Mouse (Mus musculus) liver, embryonic 13.5 days (tissue): ENCODE data around the gene Nova1. TPM values are rescaled to one million over a fixed set of nuclear protein-coding genes. Genes with fewer than 3 reads are reported as not detected.

Experiments used
- ATAC-seq: fragments of 200-750 bp; cut with Nextera tagmentation; 2 replicates; pipeline ENCODE4 v1.8.0; 2017; ENCODE audit warnings: low read depth, mild to moderate bottlenecking, moderate number of reproducible peaks, moderate library complexity
- DNase-seq: peaks from one replicate; pipeline ENCODE4 v3.0.0; 2022
- H3K27ac ChIP-seq: fragments of 300-500 bp; sonication (generic); 2 replicates; pipeline ENCODE4 v1.5.1; 2015; ENCODE audit warnings: moderate library complexity, mild to moderate bottlenecking, inconsistent platforms
- H3K27me3 ChIP-seq: fragments of 300-500 bp; sonication (generic); 2 replicates; pipeline ENCODE4 v1.6.1; 2015; ENCODE audit warnings: mild to moderate bottlenecking, inconsistent platforms
- H3K36me3 ChIP-seq: fragments of 300-500 bp; sonication (generic); 2 replicates; pipeline ENCODE4 v1.6.1; 2015; ENCODE audit warnings: mild to moderate bottlenecking, inconsistent platforms
- H3K4me1 ChIP-seq: fragments of 300-500 bp; sonication (generic); replicated peaks from 2 replicates; pipeline ENCODE4 v1.6.1; 2015; ENCODE audit warnings: inconsistent platforms
- H3K4me2 ChIP-seq: fragments of 300-500 bp; sonication (generic); 2 replicates; pipeline ENCODE4 v1.6.1; 2015; ENCODE audit warnings: inconsistent platforms, mild to moderate bottlenecking, moderate library complexity
- H3K4me3 ChIP-seq: fragments of 300-500 bp; sonication (generic); replicated peaks from 2 replicates; pipeline ENCODE4 v1.5.1; 2015; ENCODE audit warnings: mild to moderate bottlenecking, inconsistent platforms
- H3K9ac ChIP-seq: fragments of 300-500 bp; sonication (generic); 2 replicates; pipeline ENCODE4 v1.6.1; 2015; ENCODE audit warnings: mild to moderate bottlenecking, inconsistent platforms
- H3K9me3 ChIP-seq: fragments of 300-500 bp; sonication (generic); replicated peaks from 2 replicates; pipeline ENCODE4 v1.6.1; 2016; ENCODE audit warnings: inconsistent platforms
- WGBS: fragments of 180-500 bp; shearing (Covaris S2); methylation state at CpG from one replicate; pipeline ENCODE4 v1.1.7; 2015; ENCODE audit not compliant: insufficient replicate concordance; 5-methylcytosine and 5-hydroxymethylcytosine counted together
- polyA plus RNA-seq: library from polyadenylated mRNA; unstranded; fragments of >200 nt; fragmentation: Nextera tagmentation; extraction: Ambion mirVana; gene quantifications from 2 replicates; pipeline ENCODE4 v1.2.1, GENCODE M21; 2015

Gene Nova1
- polyA plus RNA-seq, 1 experiment from 2014 or later, result 0.15 TPM

DNA sequence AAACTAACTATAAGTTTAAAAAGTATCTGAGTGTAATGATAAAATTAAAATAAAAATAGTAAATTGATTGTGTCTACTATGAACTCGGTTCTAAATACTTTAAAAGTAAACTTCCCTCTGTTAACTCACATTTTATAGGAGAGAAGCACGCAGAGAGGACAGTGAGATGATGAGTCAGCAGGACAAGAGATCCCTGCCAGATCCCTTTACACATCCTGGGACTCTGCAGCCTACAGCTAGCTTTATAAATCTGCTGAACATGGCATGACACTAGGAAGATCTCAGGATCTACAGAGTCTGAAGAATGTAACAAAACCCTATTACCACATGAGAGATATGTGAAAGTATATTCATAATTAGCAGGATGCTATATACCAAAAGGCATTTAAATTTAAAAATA is 37.7 kb downstream of the Nova1 start:
- H3K4me2 ChIP-seq, result no peak overlapping the region
- WGBS, result 39% methylated on average over 2 of the region's 2 CpGs
- ATAC-seq (no peak), DNase-seq (no peak)
- H3K27me3 ChIP-seq, result no peaks in the 10 kb centered on the region
- H3K36me3 ChIP-seq, result no peaks in the 10 kb centered on the region
- H3K4me3 ChIP-seq, result no peak overlapping the region
- no peak overlapping the region for H3K9ac ChIP-seq
- no peaks in the 10 kb centered on the region for H3K4me1 ChIP-seq
- H3K27ac ChIP-seq, result no peak overlapping the region
- no peaks in the 10 kb centered on the region for H3K9me3 ChIP-seq

DNA sequence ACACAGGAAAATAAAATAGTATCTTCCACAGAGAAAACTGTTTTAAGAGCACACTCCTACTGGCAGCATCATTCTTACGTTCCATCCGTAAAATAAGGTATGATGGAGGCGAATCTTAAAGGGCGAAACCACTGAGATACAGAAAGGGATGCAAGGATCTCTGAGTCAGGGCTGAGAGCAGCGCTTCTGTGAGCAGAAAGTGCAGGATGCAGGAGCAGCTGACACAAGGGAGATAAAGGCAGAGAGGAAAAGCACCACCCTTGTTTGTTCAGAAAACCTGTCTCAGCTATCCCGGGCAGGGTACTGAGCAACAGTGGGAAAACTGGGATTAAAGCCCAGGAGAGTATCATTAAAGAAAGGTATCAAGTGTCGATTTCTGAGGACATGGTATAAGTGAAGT is 59.3 kb downstream of the Nova1 start:
- Histone ChIP-seq H3K9me3 (no peaks in the 10 kb centered on the region), H3K9ac (no peak overlapping the region), H3K4me1 (no peaks in the 10 kb centered on the region), H3K36me3 (no peaks in the 10 kb centered on the region), H3K27me3 (no peaks in the 10 kb centered on the region), H3K4me3 (no peak overlapping the region), H3K4me2 (no peak overlapping the region), H3K27ac (no peak overlapping the region)
- DNase-seq, result no peak
- 46% methylated on average over 7 of the region's 7 CpGs for WGBS
- no peak for ATAC-seq

DNA sequence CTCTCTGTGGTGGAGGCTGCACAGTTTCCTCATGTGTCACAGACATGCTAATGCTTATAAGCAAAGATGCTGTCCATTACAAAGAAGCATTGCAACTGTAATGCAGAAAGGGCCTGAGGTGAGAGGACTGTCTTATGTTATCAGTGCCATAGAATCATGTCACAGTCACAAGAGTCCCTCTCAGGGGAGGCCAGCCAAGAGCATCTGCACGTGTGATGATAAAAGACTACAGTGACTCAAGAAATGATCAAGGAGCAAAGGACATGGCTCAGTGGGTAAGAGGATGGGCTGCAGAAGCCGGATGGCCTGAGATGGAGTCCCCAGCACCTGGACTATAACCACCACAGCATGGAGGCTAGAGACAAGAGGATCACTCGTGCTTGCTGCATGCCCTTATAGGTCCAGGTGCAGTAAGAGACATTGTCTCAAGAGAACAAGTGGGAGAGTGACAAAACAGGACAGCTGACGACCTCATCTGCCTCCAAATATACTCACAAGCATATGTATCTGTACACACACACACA is 64.3 kb downstream of the Nova1 start:
- DNase-seq (no peak), ATAC-seq (no peak)
- no peak overlapping the region for H3K9ac ChIP-seq
- WGBS, result 43% methylated on average over 4 of the region's 4 CpGs
- no peaks in the 10 kb centered on the region for H3K4me1 ChIP-seq
- H3K4me3 ChIP-seq, result no peak overlapping the region
- no peaks in the 10 kb centered on the region for H3K36me3 ChIP-seq
- H3K9me3 ChIP-seq, result no peaks in the 10 kb centered on the region
- no peak overlapping the region for H3K27ac ChIP-seq
- no peaks in the 10 kb centered on the region for H3K27me3 ChIP-seq
- H3K4me2 ChIP-seq, result no peak overlapping the region

DNA sequence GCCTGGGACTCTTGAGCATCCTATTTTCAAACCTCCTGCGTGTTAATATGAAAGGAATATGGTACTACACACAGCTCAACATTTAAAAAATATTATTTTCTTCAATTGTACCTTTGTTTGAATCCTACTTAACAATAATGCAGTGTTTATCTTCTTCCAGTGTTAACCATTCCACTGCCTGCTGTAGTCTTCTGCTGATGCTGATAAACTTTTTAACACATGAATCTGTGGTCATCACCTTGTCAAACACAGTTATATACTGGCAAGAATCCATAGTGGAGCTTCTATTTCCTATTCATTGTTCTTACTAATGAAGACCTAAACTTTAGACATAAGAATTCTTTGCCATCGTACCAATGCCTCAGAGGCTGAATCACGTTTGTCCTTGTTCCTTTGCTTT is 65.6 kb downstream of the Nova1 start:
- Histone ChIP-seq H3K4me3 (no peak overlapping the region), H3K27ac (no peak overlapping the region), H3K4me1 (no peaks in the 10 kb centered on the region), H3K9ac (no peak overlapping the region), H3K36me3 (no peaks in the 10 kb centered on the region), H3K27me3 (no peaks in the 10 kb centered on the region), H3K4me2 (no peak overlapping the region), H3K9me3 (no peaks in the 10 kb centered on the region)
- WGBS, result 63% methylated on average over 3 of the region's 3 CpGs
- DNase-seq (no peak), ATAC-seq (no peak)

DNA sequence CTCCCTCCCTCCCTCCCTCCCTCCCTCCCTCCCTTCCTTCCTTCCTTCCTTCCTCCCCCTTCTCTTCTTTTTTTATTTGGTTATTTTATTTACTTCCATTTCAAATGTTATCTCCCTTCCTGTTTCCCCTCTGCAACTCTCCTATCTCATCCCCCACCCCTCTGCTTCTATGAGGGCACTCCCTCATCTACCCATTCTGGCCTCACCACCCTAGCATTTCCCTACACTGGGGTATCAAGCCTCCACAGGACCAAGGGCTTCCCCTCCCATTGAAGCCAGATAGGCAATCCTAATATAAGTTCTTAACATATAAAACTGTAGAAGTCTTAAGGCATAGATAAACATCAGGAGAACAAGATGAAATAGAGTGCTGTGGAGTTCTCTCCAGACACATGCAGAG is 85.5 kb downstream of the Nova1 start:
- ATAC-seq (no peak), DNase-seq (no peak)
- H3K4me2 ChIP-seq, result no peak overlapping the region
- no peaks in the 10 kb centered on the region for H3K36me3 ChIP-seq
- H3K27ac ChIP-seq, result no peak overlapping the region
- H3K9me3 ChIP-seq, result no peaks in the 10 kb centered on the region
- no peak overlapping the region for H3K4me3 ChIP-seq
- H3K27me3 ChIP-seq, result no peaks in the 10 kb centered on the region
- no peaks in the 10 kb centered on the region for H3K4me1 ChIP-seq
- no peak overlapping the region for H3K9ac ChIP-seq

DNA sequence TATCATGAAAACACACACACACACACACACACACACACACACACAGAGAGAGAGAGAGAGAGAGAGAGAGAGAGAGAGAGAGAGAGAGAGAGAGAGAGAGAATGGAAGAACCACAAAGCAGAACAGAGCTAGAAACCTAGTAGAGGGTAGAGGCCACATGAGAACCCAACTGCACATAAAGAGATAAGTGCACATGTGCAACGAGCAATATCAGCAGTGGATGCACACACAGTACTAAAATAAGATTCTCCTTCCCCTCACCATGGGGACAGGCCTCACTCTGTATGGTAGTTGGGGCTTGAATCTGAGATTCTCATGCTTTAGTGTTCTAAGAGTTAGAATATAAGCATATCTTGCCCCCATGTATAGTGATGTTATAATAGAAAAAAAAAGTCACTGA is 86.8 kb downstream of the Nova1 start:
- 41% methylated on average over 1 of the region's 1 CpGs for WGBS
- Histone ChIP-seq H3K27ac (no peak overlapping the region), H3K4me2 (no peak overlapping the region), H3K4me3 (no peak overlapping the region), H3K4me1 (no peaks in the 10 kb centered on the region), H3K9me3 (no peaks in the 10 kb centered on the region), H3K27me3 (no peaks in the 10 kb centered on the region), H3K9ac (no peak overlapping the region), H3K36me3 (no peaks in the 10 kb centered on the region)
- ATAC-seq (no peak), DNase-seq (no peak)

DNA sequence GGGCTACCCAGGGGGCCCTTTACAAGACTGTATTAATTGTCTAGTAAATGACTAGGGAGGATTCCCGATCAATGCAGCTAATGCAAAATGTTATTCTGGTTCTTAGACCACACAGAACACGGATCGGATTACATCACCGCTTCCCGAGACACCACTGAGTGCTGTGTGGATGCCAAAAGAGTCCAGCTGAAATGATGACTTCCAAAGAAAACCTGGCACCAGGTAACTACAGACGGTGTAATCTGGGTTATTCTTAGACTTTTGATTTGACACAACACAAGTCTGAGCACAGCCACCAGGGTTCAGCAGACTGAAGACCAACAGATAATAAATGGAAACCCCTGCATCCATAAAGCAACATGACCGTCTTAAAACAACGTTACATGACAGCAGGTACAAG is 96.8 kb downstream of the Nova1 start:
- Histone ChIP-seq H3K4me2 (no peak overlapping the region), H3K27ac (no peak overlapping the region), H3K36me3 (no peaks in the 10 kb centered on the region), H3K9ac (no peak overlapping the region), H3K9me3 (no peaks in the 10 kb centered on the region), H3K4me1 (no peaks in the 10 kb centered on the region), H3K27me3 (no peaks in the 10 kb centered on the region), H3K4me3 (no peak overlapping the region)
- 72% methylated on average over 8 of the region's 8 CpGs for WGBS
- DNase-seq (no peak), ATAC-seq (no peak)

DNA sequence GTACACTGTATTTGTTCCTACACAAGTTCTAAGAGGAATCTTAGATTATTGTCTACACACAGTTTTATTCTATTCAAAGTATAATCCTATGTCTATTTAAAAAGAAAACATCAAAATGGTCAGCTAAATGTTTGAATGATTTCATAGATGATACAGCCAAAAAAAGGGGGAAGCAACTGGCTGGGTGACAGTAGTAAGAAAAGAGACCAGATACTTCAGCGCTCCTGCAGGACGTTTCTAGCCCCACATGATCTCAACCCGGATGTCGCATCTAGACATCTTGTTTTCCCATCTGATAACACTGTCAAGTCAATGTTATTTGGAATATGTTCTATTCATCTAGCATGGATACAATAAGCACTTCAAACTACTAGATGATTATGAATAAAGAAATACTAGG is 99.7 kb downstream of the Nova1 start:
- Histone ChIP-seq H3K4me3 (no peak overlapping the region), H3K9me3 (no peaks in the 10 kb centered on the region), H3K9ac (no peak overlapping the region), H3K4me1 (no peaks in the 10 kb centered on the region), H3K4me2 (no peak overlapping the region), H3K27me3 (no peaks in the 10 kb centered on the region), H3K36me3 (no peaks in the 10 kb centered on the region), H3K27ac (no peak overlapping the region)
- ATAC-seq, result no peak
- DNase-seq, result no peak
- WGBS, result 82% methylated on average over 4 of the region's 4 CpGs

DNA sequence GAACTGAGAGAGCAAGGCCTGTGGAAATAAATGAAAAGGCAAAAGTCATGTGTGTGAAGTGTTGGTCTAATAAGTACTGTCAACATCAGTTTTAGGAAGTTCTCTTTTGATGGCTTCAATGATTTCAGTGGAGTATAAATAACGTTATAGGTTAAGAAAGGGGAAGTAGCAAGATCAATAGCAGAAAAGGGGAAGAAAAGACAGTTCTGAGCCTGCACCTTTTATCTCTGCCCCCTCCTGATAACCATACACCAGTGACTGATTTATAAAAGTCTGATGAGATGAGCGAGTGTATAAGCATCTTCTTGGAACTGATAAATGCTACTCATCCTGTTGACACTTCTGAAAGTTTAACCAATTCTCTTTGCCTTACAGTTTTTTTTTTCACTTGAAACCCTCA is 108.6 kb downstream of the Nova1 start:
- Histone ChIP-seq H3K4me3 (no peak overlapping the region), H3K4me2 (no peak overlapping the region), H3K9me3 (no peaks in the 10 kb centered on the region), H3K36me3 (no peaks in the 10 kb centered on the region), H3K27me3 (no peaks in the 10 kb centered on the region), H3K9ac (no peak overlapping the region), H3K4me1 (no peaks in the 10 kb centered on the region), H3K27ac (no peak overlapping the region)
- WGBS, result 12% methylated on average over 2 of the region's 2 CpGs
- no peak for DNase-seq
- no peak for ATAC-seq

DNA sequence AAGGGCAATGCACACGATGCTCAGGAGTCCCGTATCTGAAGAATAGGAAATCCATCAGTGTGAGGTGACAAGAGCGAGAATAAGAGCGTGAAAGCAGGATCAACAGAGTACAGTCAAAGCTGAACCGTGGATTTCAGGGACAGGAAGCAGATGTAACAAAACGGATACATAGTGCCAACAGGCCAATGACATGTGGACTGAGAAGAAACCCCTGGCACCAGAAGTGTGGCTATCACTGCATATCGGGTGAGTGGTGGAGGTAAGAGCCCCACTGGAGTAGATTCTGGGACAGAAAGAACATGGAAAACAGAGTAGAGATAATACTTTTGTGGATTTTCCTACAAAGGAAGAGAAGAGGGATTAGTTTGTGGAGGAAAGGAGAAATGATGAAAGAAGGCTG is 109.3 kb downstream of the Nova1 start:
- H3K9me3 ChIP-seq, result no peaks in the 10 kb centered on the region
- DNase-seq (no peak), ATAC-seq (no peak)
- WGBS, result 55% methylated on average over 7 of the region's 7 CpGs
- no peaks in the 10 kb centered on the region for H3K4me1 ChIP-seq
- no peaks in the 10 kb centered on the region for H3K27me3 ChIP-seq
- H3K36me3 ChIP-seq, result no peaks in the 10 kb centered on the region
- no peak overlapping the region for H3K9ac ChIP-seq
- H3K4me3 ChIP-seq, result no peak overlapping the region
- H3K4me2 ChIP-seq, result no peak overlapping the region
- H3K27ac ChIP-seq, result no peak overlapping the region

DNA sequence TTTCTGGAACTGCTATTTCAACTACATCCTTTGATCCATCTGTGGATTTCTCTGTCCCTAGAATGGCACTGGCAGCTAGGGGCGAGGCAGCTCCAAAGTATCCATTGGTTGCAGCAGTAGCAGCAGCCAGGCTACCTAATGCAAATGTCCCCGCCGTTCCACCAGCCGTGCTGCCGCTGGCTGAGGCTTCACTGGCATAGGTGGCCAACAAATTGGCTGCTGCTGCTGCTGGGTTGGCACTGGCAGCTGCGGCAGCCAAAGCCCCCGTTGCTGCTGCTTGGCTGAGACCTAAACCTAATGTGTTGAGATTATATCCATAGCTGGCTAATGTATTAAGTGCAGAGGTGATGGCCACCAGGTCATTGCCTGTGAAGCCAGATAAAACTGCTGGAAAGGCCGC is 118.5 kb downstream of the Nova1 start:
- DNase-seq (no peak), ATAC-seq (no peak)
- no peaks in the 10 kb centered on the region for H3K4me1 ChIP-seq
- H3K36me3 ChIP-seq, result no peaks in the 10 kb centered on the region
- no peak overlapping the region for H3K4me2 ChIP-seq
- H3K9ac ChIP-seq, result no peak overlapping the region
- H3K9me3 ChIP-seq, result no peaks in the 10 kb centered on the region
- H3K27me3 ChIP-seq, result no peaks in the 10 kb centered on the region
- no peak overlapping the region for H3K4me3 ChIP-seq
- no peak overlapping the region for H3K27ac ChIP-seq
- 71% methylated on average over 8 of the region's 8 CpGs for WGBS

DNA sequence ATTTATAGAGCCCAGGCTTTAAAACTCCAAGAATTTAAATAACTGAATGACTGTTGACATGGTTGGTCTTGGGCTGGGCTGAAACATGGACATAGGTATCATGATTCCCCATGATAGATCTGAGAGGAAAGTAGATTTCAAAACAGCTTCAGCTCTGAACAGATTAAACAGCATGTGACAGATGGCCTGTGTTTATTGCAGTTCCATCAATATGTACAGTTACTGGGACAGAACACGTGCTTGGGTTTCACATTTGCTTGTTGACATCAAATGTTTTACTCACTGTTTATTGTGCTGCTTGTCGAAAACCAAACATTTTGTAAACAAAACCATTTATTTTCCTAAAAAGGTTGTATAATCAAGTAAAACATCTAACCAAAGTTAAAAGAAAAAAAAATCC is 142.4 kb downstream of the Nova1 start:
- no peaks in the 10 kb centered on the region for H3K4me1 ChIP-seq
- DNase-seq, result no peak
- no peaks in the 10 kb centered on the region for H3K27me3 ChIP-seq
- 52% methylated on average over 2 of the region's 2 CpGs for WGBS
- no peaks in the 10 kb centered on the region for H3K36me3 ChIP-seq
- H3K4me2 ChIP-seq, result no peak overlapping the region
- no peaks in the 10 kb centered on the region for H3K9me3 ChIP-seq
- no peak overlapping the region for H3K27ac ChIP-seq
- no peak for ATAC-seq
- no peak overlapping the region for H3K9ac ChIP-seq
- no peak overlapping the region for H3K4me3 ChIP-seq

DNA sequence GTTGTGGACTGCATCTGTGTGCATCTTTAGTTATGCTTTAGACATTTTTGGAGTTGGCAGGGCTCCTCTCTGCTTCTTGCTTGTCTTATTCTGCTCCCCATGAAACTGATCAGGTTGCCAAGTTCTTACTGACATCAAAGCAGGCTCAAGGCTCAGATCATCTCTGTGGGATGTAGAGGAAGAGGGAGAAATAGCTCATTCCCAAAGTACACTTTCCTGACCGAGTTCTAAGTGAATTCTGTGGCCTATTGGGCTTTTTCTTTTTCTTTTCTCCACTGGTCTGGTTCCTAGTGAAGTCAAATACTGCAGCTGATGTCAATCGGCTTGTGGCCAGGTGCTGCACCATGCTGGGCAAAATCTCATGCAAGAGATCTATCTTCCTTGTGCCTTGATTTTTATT is 152.0 kb downstream of the Nova1 start:
- no peak overlapping the region for H3K9ac ChIP-seq
- H3K4me2 ChIP-seq, result no peak overlapping the region
- no peaks in the 10 kb centered on the region for H3K9me3 ChIP-seq
- no peak overlapping the region for H3K4me3 ChIP-seq
- no peaks in the 10 kb centered on the region for H3K27me3 ChIP-seq
- 31% methylated on average over 2 of the region's 2 CpGs for WGBS
- no peaks in the 10 kb centered on the region for H3K36me3 ChIP-seq
- DNase-seq, result no peak
- ATAC-seq, result no peak
- H3K27ac ChIP-seq, result no peak overlapping the region
- no peaks in the 10 kb centered on the region for H3K4me1 ChIP-seq
